Mouse (Mus musculus) cerebellum, postnatal 14 days (tissue): Measurements from ENCODE around the gene Map3k5.

Experiments used
- DNase-seq, 2 experiments: peaks; one replicate each; pipeline ENCODE4 v3.0.0; 2021; ENCODE audit warnings: mixed read lengths in 2 of 2

Map3k5 gene

DNA sequence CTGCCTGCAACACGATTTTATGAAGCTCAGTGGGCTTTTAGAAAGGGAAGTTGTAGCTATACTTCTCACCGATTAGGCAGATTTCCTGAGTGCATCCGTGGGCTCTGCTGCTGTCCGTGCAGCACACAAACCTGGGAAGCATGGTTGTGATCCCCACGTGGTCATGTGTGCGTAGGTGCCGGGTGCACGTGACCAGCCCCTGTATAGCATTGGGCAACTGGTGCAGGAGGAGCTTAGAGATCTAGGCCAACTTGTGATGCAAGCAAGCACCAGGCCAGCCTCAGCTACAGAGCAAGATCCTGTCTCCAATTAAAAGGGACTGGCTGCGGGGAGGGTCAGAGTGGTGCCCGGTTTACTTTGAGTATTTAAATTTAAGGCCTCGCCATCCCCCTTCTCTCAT, 232.5 kb downstream of the Map3k5 start:
- DNase-seq, result no peak

GRCm38 (mm10) chr10:20167467-20167866, 233.2 kb downstream of the Map3k5 start:
- DNase-seq, result no peak

- DNase-seq, result no peak
Observed at GRCm38 (mm10) chr10:20169182-20169674, 235.0 kb downstream of the Map3k5 start.

DNA sequence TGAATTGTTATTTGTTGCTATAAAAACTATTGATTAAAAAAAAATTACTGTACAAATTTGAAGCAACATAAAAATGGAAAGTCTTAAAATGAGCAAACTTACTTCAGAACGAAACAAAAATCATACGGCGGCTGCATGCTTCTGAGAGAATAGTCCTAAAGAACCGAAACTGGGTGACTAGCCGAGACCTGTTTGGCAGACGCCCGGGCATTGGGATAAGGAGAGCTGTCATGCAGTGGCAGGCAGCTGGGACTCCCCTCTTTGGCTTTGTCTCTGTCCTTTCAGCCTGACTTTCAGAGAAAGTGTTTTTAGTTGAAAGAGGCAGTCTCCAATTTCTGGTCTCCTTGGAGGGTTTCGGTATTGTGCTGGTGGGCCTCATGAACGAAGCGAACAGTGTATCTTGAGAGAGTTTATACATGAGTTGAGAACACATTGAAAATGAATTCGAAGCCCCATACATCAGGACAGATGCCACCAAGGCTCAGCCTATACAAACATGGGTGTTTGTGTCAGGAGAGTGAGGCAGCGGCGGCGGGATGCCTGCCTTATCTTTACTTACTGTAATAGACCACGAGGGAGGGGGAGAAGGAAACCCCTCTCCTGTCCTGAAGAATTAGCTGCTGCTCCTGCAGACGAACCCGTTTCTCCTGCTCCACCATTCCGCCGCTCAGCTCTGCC, 235.8 kb downstream of the Map3k5 start:
- peak; percentile 17 to 27 for DNase-seq

GRCm38 (mm10) chr10:20170605-20171088, 236.4 kb downstream of the Map3k5 start:
- DNase-seq, result peak; percentile 87 to 92

GRCm38 (mm10) chr10:20171209-20171608, 236.9 kb downstream of the Map3k5 start:
- peak in 1 of 2 experiments; percentile 40 for DNase-seq

- peak in 1 of 2 experiments; percentile 19 for DNase-seq
Observed at GRCm38 (mm10) chr10:20171756-20172155, 237.5 kb downstream of the Map3k5 start.

DNA sequence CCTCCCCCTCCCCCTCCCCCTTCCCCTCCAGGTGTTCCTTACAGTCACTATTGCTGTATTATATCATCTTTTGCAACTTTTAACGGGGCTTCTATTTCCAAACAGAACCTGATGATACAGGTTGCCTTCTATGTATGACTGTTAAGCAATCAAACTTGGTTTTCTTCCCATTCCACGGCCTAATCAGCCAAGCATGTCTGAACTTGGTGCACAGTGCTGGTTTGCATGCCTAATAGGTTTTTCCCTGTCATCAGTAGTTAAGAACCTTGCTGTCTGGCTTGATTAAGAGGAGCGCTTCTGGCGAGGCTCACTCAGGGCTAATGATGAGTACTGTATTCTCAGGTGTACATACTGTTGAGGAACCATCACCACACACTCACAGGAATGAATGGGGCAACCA, 239.5 kb downstream of the Map3k5 start:
- DNase-seq, result no peak

DNA sequence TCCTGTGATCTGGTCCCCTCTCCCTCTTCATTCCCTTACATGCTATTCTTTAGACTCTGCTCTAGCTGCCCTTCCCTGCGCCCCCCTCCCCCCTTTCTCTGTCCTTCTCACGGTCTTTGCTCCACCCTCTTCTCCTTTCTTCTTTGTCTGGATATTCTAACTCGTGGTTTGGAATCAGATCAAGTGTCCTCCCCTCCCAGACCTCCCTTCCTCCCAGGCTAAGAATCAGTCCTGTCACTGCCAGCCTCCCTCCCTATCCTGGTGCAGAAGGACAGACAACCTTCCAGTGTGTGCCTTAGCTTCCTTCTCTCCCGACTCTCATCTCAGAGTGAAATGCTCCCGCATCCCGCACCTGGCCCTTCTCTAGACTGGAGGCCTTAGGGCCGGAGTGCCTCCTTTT, 241.8 kb downstream of the Map3k5 start:
- DNase-seq, result no peak

GRCm38 (mm10) chr10:20178807-20179605, 244.7 kb downstream of the Map3k5 start:
- no peak for DNase-seq

GRCm38 (mm10) chr10:20181198-20181597, 246.9 kb downstream of the Map3k5 start:
- no peak for DNase-seq

GRCm38 (mm10) chr10:20181680-20182399, 247.6 kb downstream of the Map3k5 start:
- DNase-seq, result no peak

DNA sequence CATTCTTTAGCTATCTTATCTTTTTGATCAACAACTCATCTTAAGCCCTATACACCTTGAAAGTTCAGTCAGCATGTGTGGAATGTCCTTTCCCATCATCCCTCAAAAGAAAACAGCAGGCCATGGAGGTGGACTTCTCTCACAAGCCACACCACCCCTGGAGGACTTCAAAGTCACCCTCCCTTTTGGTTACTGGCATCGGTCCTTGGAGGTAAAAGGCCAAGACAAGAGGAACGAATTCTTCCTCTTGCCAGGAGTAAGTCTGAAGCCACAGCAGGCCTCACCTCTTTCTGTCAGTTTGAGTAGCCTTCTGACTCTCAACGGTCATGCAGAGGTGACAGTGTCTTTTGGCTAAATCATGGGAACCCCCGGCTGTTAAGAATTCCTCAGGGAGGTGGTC, 250.1 kb downstream of the Map3k5 start:
- DNase-seq, result no peak

DNA sequence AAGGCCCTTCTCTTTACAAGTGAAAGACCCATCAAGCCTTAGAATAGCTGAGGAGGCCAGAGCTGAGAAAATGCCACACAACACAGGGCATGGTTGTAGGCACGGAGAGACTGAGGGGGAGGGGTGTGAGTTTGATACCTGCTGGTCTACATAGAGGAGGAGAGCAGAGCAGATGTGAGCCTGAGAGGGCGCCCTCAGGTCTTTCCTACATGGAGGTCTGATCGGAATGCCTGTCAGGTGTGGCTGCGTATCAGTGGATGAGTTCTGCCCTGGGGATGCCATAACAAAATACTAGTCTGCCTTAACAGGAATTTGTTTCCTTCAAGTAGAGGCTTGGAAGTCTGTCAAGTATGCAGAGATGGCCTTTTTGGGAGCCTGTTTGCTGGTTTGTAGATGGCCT, 251.0 kb downstream of the Map3k5 start:
- no peak for DNase-seq

DNA sequence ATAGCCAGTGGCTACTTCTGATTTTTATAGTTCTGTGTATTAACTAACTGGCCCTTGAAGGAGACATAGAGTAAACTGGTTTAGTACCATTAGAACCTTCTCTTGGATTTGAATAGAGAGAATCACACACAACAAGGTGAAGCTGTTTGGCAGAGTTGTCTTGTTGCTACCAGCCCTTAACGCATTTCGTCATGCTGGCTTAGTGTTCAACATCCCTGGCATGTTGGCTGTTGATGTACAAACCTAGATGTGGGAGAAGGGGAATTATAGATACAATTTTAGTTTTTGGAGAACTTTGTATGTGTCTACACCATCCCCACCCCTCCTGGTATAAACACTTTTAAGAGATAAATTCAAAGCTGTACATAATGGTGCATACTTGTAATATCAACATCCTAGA, 251.5 kb downstream of the Map3k5 start:
- no peak for DNase-seq

DNA sequence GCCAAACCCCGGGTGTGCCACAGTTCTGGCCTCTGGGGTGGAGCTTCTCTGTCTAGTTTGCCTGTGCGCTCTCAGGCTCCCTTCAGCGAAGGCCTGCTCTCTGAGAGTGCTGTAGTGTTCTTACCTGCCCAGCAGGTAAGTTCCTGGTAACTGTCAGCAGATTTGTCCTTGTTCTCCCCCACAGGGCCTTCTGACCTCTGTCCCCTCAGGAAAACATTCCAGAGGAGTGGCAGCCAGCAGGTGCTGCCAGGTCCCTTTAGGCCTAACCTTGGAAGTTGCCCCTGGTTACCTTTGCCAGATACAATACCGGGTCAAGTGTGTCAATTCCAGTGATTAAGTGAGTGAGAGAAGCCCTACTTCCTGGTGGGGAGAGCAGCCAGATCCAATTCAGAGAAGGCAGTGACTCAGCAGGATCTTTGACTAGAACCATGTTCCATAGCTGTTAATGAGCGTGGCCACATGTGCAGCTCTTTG, 252.6 kb downstream of the Map3k5 start:
- DNase-seq, result no peak

DNA sequence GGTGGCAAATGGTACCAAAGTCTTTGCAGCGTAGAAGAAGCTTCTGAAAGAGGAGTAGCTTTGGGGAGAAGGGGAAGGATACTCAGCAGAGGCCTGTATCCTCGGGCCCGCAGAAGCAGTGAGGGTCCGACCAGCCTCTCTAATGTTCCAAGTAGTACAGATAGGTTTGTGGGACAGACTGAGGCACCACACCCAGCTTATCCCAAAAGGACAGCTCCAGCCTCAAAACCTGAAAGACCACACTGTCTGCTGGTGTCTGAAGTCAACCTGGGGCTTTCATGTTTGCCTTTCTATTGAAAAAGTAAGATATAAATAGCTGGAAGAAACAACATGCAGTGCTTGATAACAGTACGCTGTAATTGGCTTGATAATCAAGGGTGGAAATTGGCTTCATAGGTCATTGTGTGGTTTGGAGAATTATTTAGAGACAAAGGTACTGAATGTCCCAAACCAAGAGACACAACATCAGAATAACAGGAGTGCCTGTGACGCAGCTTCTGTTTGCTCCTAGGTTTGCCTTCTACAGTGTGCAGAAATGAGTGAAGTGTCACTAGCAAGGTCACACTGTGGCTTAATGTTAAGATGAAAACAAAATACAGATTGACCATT, 256.0 kb downstream of the Map3k5 start:
- no peak for DNase-seq
